Mouse (Mus musculus) heart, embryonic 15.5 days (tissue): ENCODE results near the gene Ninj2. TPM values are rescaled to one million over a fixed set of nuclear protein-coding genes. Genes with fewer than 3 reads are reported as not detected.

Experiments used
- ATAC-seq: fragments of 200-750 bp; cut with Nextera tagmentation; replicated peaks from 2 replicates; pipeline ENCODE4 v1.8.0; 2017; ENCODE audit warnings: low read depth, moderate TSS enrichment; ENCODE audit not compliant: insufficient number of reproducible peaks, insufficient read depth, low FRiP score
- H3K27ac ChIP-seq: fragments of 300-500 bp; sonication (generic); 2 replicates; pipeline ENCODE4 v1.5.1; 2015; ENCODE audit warnings: mild to moderate bottlenecking, inconsistent platforms
- H3K27me3 ChIP-seq: fragments of 300-500 bp; sonication (generic); 2 replicates; pipeline ENCODE4 v1.6.1; 2015; ENCODE audit warnings: inconsistent platforms
- H3K36me3 ChIP-seq: fragments of 300-500 bp; sonication (generic); 2 replicates; pipeline ENCODE4 v1.6.1; 2015; ENCODE audit warnings: mild to moderate bottlenecking, inconsistent platforms
- H3K4me1 ChIP-seq: fragments of 300-500 bp; sonication (generic); replicated peaks from 2 replicates; pipeline ENCODE4 v1.6.1; 2015; ENCODE audit warnings: inconsistent platforms
- H3K4me2 ChIP-seq: fragments of 300-500 bp; sonication (generic); 2 replicates; pipeline ENCODE4 v1.6.1; 2015; ENCODE audit warnings: inconsistent platforms, mild to moderate bottlenecking, moderate library complexity
- H3K4me3 ChIP-seq: fragments of 300-500 bp; sonication (generic); 2 replicates; pipeline ENCODE4 v1.5.1; 2015; ENCODE audit warnings: mild to moderate bottlenecking, inconsistent platforms
- H3K9ac ChIP-seq: fragments of 300-500 bp; sonication (generic); 2 replicates; pipeline ENCODE4 v1.6.1; 2015; ENCODE audit warnings: mild to moderate bottlenecking, inconsistent platforms
- H3K9me3 ChIP-seq: fragments of 300-500 bp; sonication (generic); replicated peaks from 2 replicates; pipeline ENCODE4 v1.6.1; 2016; ENCODE audit warnings: inconsistent platforms
- WGBS: fragments of 180-500 bp; shearing (Covaris S2); methylation state at CpG from one replicate; pipeline ENCODE4 v1.1.7; 2015; ENCODE audit warnings: mixed read lengths; 5-methylcytosine and 5-hydroxymethylcytosine counted together
- polyA plus RNA-seq: library from polyadenylated mRNA; unstranded; fragments of >200 nt; fragmentation: Nextera tagmentation; extraction: Ambion mirVana; gene quantifications from 2 replicates; pipeline ENCODE4 v1.2.1, GENCODE M21; 2015

Gene Ninj2
- polyA plus RNA-seq, 1 experiment from 2014 or later: 0.15 TPM

DNA sequence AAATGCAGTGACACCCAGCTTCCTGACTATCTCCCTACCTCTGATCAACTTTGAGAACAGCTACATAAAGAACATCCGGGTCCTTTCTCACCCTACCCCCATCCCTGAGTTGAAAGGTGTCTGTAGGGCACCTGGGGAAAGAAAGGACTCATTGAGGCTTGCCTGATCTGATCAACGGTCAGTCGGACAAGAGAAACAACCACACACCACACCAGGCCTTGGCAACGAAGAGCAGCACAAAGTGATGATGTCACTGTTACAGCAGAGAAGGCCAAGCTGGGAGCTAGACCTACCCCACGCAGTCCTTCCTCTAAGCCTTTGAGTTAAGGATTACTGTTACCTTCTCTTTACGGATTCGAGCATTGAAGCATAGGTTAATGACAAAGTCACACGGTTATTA is 54.3 kb downstream of the Ninj2 start:
- Histone ChIP-seq H3K9ac (no peak overlapping the region), H3K4me1 (peaks cover 59% of the 10 kb centered on the region), H3K9me3 (no peaks in the 10 kb centered on the region), H3K27ac (peak overlapping the region; percentile 53), H3K4me2 (no peak overlapping the region), H3K27me3 (no peaks in the 10 kb centered on the region), H3K36me3 (no peaks in the 10 kb centered on the region), H3K4me3 (no peak overlapping the region)
- WGBS: 73% methylated on average over 8 of the region's 8 CpGs
- ATAC-seq: no peak

GRCm38 (mm10) chr6:120148716-120149392 is 55.7 kb downstream of the Ninj2 start:
- H3K27ac ChIP-seq: peak overlapping the region; percentile 85
- no peak overlapping the region for H3K4me3 ChIP-seq
- H3K9ac ChIP-seq: 0 out of 2 replicates have a peak overlapping the region, but pooled peaks have one; percentile 16
- H3K4me1 ChIP-seq: peaks cover 62% of the 10 kb centered on the region
- 0 out of 2 replicates have a peak overlapping the region, but pooled peaks have one; percentile 4 for H3K4me2 ChIP-seq
- peak; percentile 75 for ATAC-seq
- H3K36me3 ChIP-seq: no peaks in the 10 kb centered on the region
- no peaks in the 10 kb centered on the region for H3K9me3 ChIP-seq
- 53% methylated on average over 12 of the region's 12 CpGs for WGBS
- no peaks in the 10 kb centered on the region for H3K27me3 ChIP-seq

- Histone ChIP-seq H3K9ac (no peak overlapping the region), H3K27ac (peak overlapping the region; percentile 85), H3K4me2 (no peak overlapping the region), H3K4me3 (no peak overlapping the region), H3K36me3 (no peaks in the 10 kb centered on the region), H3K4me1 (peaks cover 62% of the 10 kb centered on the region), H3K9me3 (no peaks in the 10 kb centered on the region), H3K27me3 (no peaks in the 10 kb centered on the region)
- 58% methylated on average over 12 of the region's 12 CpGs for WGBS
- ATAC-seq: no peak
Observed at GRCm38 (mm10) chr6:120149458-120150120, 56.4 kb downstream of the Ninj2 start.

DNA sequence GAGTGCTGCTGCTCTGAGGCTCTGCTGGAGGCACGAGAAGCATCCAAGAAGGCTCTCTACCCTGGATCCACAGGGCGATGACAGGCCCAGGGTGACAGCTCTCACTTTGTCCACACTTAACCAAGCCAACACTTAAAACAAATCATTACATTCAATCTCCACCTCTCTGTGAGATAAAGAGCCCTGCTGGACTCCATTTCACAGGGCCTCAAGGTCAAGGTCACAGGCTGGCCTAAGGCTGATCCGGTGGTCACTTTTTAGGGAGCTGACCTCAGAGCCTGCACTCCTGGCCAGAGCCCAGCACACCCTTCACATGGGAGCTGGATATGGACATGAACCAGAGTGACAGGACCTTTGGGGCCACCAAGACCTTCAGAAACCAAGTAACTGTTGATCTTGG is 57.1 kb downstream of the Ninj2 start:
- peak; percentile 29; the same call in 1 of the 2 replicates for ATAC-seq
- peaks cover 61% of the 10 kb centered on the region for H3K4me1 ChIP-seq
- no peak overlapping the region for H3K4me3 ChIP-seq
- H3K9me3 ChIP-seq: no peaks in the 10 kb centered on the region
- H3K27me3 ChIP-seq: no peaks in the 10 kb centered on the region
- 40% methylated on average over 3 of the region's 3 CpGs for WGBS
- no peak overlapping the region for H3K4me2 ChIP-seq
- H3K9ac ChIP-seq: no peak overlapping the region
- H3K27ac ChIP-seq: peak overlapping the region; percentile 85
- H3K36me3 ChIP-seq: no peaks in the 10 kb centered on the region

DNA sequence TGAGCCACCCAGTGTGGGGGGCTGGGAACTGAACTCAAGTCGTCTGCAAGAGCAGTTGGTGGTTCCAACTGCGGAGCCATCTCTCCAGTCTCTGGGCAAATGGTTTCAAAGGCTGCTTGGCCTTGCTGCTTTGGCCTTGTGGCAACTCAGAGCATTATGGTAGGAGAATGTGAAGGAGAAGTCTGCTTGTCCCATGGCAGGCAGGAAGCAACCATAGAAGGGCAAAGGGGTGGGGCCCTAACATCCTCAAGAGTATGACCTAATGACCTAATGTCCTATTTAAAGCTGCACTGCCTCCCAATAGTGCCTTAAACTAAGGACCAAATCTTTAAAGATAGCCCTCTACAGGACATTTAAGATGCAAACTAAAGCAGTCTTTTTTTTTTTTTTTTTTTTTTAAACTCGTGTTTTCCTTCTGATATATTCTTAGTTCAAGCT is 58.5 kb downstream of the Ninj2 start:
- H3K9me3 ChIP-seq: no peaks in the 10 kb centered on the region
- 51% methylated on average over 3 of the region's 3 CpGs for WGBS
- no peak overlapping the region for H3K4me2 ChIP-seq
- no peaks in the 10 kb centered on the region for H3K27me3 ChIP-seq
- no peak overlapping the region for H3K27ac ChIP-seq
- H3K36me3 ChIP-seq: no peaks in the 10 kb centered on the region
- no peak overlapping the region for H3K9ac ChIP-seq
- H3K4me1 ChIP-seq: peaks cover 47% of the 10 kb centered on the region
- no peak overlapping the region for H3K4me3 ChIP-seq
- no peak for ATAC-seq

- no peaks in the 10 kb centered on the region for H3K9me3 ChIP-seq
- WGBS: 74% methylated on average over 25 of the region's 26 CpGs
- no peak overlapping the region for H3K4me2 ChIP-seq
- no peak overlapping the region for H3K9ac ChIP-seq
- H3K4me1 ChIP-seq: peaks cover 41% of the 10 kb centered on the region
- no peak for ATAC-seq
- H3K4me3 ChIP-seq: no peak overlapping the region
- H3K36me3 ChIP-seq: no peaks in the 10 kb centered on the region
- H3K27me3 ChIP-seq: no peaks in the 10 kb centered on the region
- no peak overlapping the region for H3K27ac ChIP-seq
Observed at GRCm38 (mm10) chr6:120152739-120153696, 59.9 kb downstream of the Ninj2 start.

DNA sequence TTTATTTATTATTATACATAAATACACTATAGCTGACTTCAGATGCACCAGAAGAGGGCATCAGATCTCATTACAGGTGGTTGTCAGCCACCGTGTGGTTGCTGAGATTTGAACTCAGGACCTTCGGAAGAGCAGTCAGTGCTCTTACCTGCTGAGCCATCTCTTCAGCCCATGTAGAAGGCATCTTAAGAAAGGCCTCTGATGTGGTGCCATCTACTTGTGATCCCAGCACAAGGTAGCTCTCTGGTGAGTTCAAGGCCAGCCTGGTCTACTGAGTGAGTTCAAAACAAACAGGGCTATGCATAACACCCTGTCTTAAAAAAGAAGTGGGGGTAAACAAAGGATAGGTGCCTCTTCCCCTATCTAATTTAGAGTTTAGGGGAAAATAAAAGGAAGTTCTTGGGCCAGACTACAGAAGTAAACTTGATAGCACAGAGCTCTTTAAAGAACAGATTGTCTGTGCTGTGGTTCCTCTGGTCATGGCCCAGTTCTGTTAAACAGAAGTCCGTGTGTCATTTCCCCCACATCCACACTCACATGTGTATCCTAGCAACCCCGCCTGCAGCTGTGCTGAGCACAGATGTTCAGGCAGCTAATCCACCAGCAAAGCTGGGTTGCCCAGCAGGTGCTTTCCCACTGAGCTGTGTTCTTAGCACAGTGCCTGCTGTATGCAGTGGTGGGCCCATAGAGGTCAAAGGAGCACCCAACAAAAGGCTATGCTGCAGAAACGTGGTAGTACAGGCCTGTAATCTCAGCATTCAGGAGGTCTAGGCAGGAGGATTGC is 61.6 kb downstream of the Ninj2 start:
- H3K4me2 ChIP-seq: no peak overlapping the region
- 67% methylated on average over 5 of the region's 5 CpGs for WGBS
- H3K9me3 ChIP-seq: no peaks in the 10 kb centered on the region
- H3K4me3 ChIP-seq: no peak overlapping the region
- no peaks in the 10 kb centered on the region for H3K36me3 ChIP-seq
- no peak overlapping the region for H3K27ac ChIP-seq
- no peak overlapping the region for H3K9ac ChIP-seq
- peaks cover 39% of the 10 kb centered on the region for H3K4me1 ChIP-seq
- no peak for ATAC-seq
- H3K27me3 ChIP-seq: no peaks in the 10 kb centered on the region

DNA sequence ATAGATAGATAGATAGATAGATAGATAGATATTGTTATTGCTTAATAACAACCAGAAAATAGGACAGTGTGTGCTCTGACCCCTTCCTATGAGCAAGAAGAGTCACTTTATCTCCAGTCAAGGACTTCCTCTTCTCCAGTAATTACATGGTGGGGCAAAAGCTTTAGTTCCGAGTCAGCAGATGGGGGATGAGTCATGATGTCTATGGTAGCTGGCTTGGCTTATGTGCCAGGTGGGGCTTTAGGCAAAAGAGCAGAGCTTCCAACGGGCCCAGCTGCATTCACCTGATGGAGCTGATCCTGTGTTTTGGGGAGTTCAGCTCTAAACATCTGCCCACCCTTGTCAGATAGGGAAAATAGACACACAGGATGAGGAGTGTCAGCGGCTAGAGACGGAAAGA is 62.4 kb downstream of the Ninj2 start:
- no peak overlapping the region for H3K9ac ChIP-seq
- H3K4me2 ChIP-seq: no peak overlapping the region
- no peaks in the 10 kb centered on the region for H3K27me3 ChIP-seq
- H3K27ac ChIP-seq: no peak overlapping the region
- H3K9me3 ChIP-seq: no peaks in the 10 kb centered on the region
- ATAC-seq: no peak
- no peak overlapping the region for H3K4me3 ChIP-seq
- H3K4me1 ChIP-seq: peaks cover 39% of the 10 kb centered on the region
- H3K36me3 ChIP-seq: no peaks in the 10 kb centered on the region
- whole genome bisulfite sequencing: 79% methylated on average over 4 of the region's 4 CpGs

DNA sequence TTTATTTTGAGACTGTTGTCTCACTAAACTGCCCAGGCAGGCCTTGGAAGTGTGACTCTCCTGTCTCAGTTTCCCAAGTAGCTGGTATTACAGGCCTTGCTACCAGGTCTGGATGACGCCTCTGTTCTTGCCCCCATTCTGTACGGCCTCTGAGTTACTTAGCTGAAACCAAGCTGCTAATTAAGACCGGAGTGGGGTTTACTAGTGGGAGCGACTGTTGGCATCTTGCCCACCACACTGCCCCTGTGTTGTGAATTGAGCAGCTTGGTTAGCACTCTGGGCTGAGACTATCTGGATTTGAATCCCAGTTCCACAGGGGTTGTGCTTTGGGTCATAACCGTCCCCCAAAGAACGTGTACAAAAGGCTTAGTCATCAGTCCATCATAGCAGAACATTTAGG is 64.3 kb downstream of the Ninj2 start:
- WGBS: 66% methylated on average over 6 of the region's 6 CpGs
- Histone ChIP-seq H3K4me2 (no peak overlapping the region), H3K9ac (no peak overlapping the region), H3K4me1 (peaks cover 31% of the 10 kb centered on the region), H3K36me3 (no peaks in the 10 kb centered on the region), H3K27ac (no peak overlapping the region), H3K27me3 (no peaks in the 10 kb centered on the region), H3K9me3 (no peaks in the 10 kb centered on the region), H3K4me3 (no peak overlapping the region)
- ATAC-seq: no peak

DNA sequence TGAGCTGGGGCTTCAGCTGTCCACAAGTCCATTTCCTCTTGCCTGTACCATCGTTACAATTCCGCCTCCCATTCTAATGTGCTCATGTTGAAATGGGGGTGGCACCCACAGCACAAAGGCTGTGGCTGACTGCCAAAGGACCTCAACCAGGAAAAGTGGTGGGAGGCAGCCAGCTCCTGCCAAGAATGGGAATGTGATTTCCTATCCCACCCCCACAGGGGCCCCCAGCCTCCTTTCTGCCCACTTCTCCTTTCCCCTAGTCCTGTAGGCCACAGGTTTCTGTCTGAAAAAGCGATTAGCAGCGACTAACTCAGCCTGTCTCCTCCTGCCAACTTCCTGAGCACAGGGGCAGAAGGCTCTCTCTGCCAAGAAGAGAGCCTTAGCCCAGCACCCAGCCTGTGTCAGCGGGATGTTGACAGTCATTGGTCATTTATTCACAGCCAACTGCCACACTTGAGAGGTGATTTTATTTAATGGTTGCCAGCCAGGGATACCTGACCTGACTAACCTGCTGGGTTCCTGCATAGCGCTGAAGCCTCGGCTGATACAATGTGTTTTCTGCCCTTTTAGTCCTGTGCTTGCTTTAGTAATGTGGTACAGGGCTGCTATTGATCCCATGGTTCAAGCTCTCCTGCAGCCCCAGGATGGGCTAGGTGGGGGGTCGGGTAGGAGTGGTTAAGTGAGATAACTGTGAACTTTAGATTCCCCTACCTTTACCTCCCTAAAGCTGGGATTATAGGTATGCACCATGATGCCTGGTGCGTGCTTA is 66.2 kb downstream of the Ninj2 start:
- Histone ChIP-seq H3K4me1 (peaks cover 28% of the 10 kb centered on the region), H3K27ac (peak overlapping the region; percentile 94), H3K27me3 (no peaks in the 10 kb centered on the region), H3K36me3 (no peaks in the 10 kb centered on the region), H3K9me3 (no peaks in the 10 kb centered on the region), H3K4me3 (no peak overlapping the region), H3K4me2 (peak overlapping the region; percentile 35), H3K9ac (no peak overlapping the region)
- peak; percentile 71 for ATAC-seq
- WGBS: 28% methylated on average over 9 of the region's 9 CpGs
